Mouse (Mus musculus): ENCODE data around the gene Arl4c.

- TF ChIP-seq CTCF (IDR thresholded peaks at IDR 0.05; ENCODE audit: low read depth, low read length) (no peak), POLR2A (IDR thresholded peaks at IDR 0.05; ENCODE audit: extremely low read depth, insufficient read depth, low read length) (no peak)
Measured at GRCm38 (mm10) chr1:88668353-88668752, 33.7 kb downstream of the Arl4c start.
